Mouse (Mus musculus) embryo, embryonic 11 days (tissue): ENCODE measurements around the gene Mtfr1l.
"Not testable (repeated sequence)": the region's sequence is repeated elsewhere in the genome, so short reads cannot be mapped to it uniquely, and the experiment has no call there.

Experiments used
- DNase-seq: peaks from one replicate; pipeline ENCODE4 v3.0.0-alpha.2; 2015

Mtfr1l gene

GRCm38 (mm10) chr4:134514309-134514930, 20.8 kb downstream of the Mtfr1l start:
- DNase-seq: no peak

GRCm38 (mm10) chr4:134512798-134513197, 22.4 kb downstream of the Mtfr1l start:
- peak; percentile 80 for DNase-seq

GRCm38 (mm10) chr4:134511730-134512129, 23.5 kb downstream of the Mtfr1l start:
- no peak for DNase-seq

GRCm38 (mm10) chr4:134510845-134511411, 24.3 kb downstream of the Mtfr1l start, which contains the start of gene Aunip:
Aunip (plus strand) TSS chr4:134510999.
- peak; percentile 98 for DNase-seq

GRCm38 (mm10) chr4:134510396-134510795, 24.8 kb downstream of the Mtfr1l start:
- no peak for DNase-seq

- DNase-seq: no peak
These were observed 28.5 kb downstream of the Mtfr1l start for GRCm38 (mm10) chr4:134506713-134507112.

GRCm38 (mm10) chr4:134505966-134506594, 29.1 kb downstream of the Mtfr1l start:
- no peak for DNase-seq

- DNase-seq: no peak
These were observed 29.8 kb downstream of the Mtfr1l start for GRCm38 (mm10) chr4:134505303-134505789.

- DNase-seq: no peak
These were observed 31.4 kb downstream of the Mtfr1l start for GRCm38 (mm10) chr4:134503686-134504357.

GRCm38 (mm10) chr4:134501095-134501494, 34.1 kb downstream of the Mtfr1l start:
- no peak for DNase-seq

GRCm38 (mm10) chr4:134498983-134499382, 36.2 kb downstream of the Mtfr1l start:
- not testable (repeated sequence) for DNase-seq

- DNase-seq: no peak
These were observed 37.0 kb downstream of the Mtfr1l start for GRCm38 (mm10) chr4:134497986-134498731.

- no peak for DNase-seq
These were observed 38.0 kb downstream of the Mtfr1l start for GRCm38 (mm10) chr4:134497223-134497622.

- DNase-seq: peak; percentile 73
These were observed 38.5 kb downstream of the Mtfr1l start, which contains the start of gene Paqr7 for GRCm38 (mm10) chr4:134496595-134497210. Paqr7 (plus strand) TSS chr4:134496697.

GRCm38 (mm10) chr4:134495546-134495923, 39.7 kb downstream of the Mtfr1l start:
- no peak for DNase-seq

GRCm38 (mm10) chr4:134494780-134495545, 40.2 kb downstream of the Mtfr1l start:
- peak; percentile 41 for DNase-seq

GRCm38 (mm10) chr4:134494161-134494560, 41.0 kb downstream of the Mtfr1l start:
- not testable (repeated sequence) for DNase-seq

GRCm38 (mm10) chr4:134491716-134492115, 43.5 kb downstream of the Mtfr1l start:
- DNase-seq: no peak

GRCm38 (mm10) chr4:134489986-134490665, 45.1 kb downstream of the Mtfr1l start:
- no peak for DNase-seq

GRCm38 (mm10) chr4:134488211-134488610, 47.0 kb downstream of the Mtfr1l start:
- no peak for DNase-seq
